Mouse (Mus musculus) lung, postnatal 0 days (tissue): Measurements from ENCODE around the gene Ptgr1.

Source experiments
- CTCF ChIP-seq: IDR thresholded peaks from 2 replicates; pipeline ENCODE4 v1.5.1; 2016; ENCODE audit warnings: antibody characterized with exemption, mild to moderate bottlenecking
- EP300 ChIP-seq: IDR thresholded peaks from 2 replicates; pipeline ENCODE4 v1.6.1; 2016; ENCODE audit warnings: antibody characterized with exemption, mild to moderate bottlenecking, control low read depth

- TF ChIP-seq CTCF = no peak
- no peak for TF ChIP-seq EP300
Observed at GRCm38 (mm10) chr4:58935846-58936245, 51.1 kb downstream of the Ptgr1 start.
